In genomic region chr2:125775661-125776060, GRCm38 (mm10) we compare ENCODE assay signal across 15 mouse cellular contexts.
"Had no signal": no experiment of that assay in that cellular context is flagged by ENCODE, and none has a peak within 500 bp of the region (broad histone marks: within the 10 kb centered on the region; RNA-seq: fewer than 3 reads in every experiment).

No protein-coding gene starts in this region.

- H3K4me2 ChIP-seq: limb, embryonic 12.5 days; limb, embryonic 15.5 days; liver, embryonic 11.5 days; lung, embryonic 14.5 days; midbrain, embryonic 11.5 days had no signal

- DNase-seq: kidney, postnatal 14 days; kidney, postnatal 4 days; left cerebral cortex, postnatal 4 days; liver, postnatal 0 days; lung, embryonic 14.5 days; midbrain, embryonic 14.5 days; thymus, postnatal 25 days had no signal

- H3K4me3 ChIP-seq: limb, embryonic 12.5 days; limb, embryonic 15.5 days; megakaryocyte, embryonic 14.5 days had no signal

- H3K27me3 ChIP-seq: limb, embryonic 12.5 days; limb, embryonic 15.5 days; megakaryocyte, embryonic 14.5 days had no signal

- H3K9me3 ChIP-seq: limb, embryonic 12.5 days; limb, embryonic 15.5 days; megakaryocyte, embryonic 14.5 days had no signal

- H3K27ac ChIP-seq: limb, embryonic 12.5 days; limb, embryonic 15.5 days; liver, embryonic 14.5 days; macrophage had no signal

- ATAC-seq: liver, postnatal 0 days; lung, postnatal 0 days had no signal

- H3K9ac ChIP-seq: limb, embryonic 12.5 days; limb, embryonic 15.5 days; liver, embryonic 14.5 days; liver, postnatal 0 days; lung, embryonic 14.5 days had no signal
